Mouse (Mus musculus) E14TG2a.4 (cell line): Measurements from ENCODE around the gene 4931409K22Rik.
A peak's percentile ranks its signal among the peaks of the same experiment; 100 is the strongest.

Experiments used
- H3K27me3 ChIP-seq: 2 replicates; pipeline ENCODE4 v1.6.1; 2014; ENCODE audit warnings: low read length, control low read depth; ENCODE audit not compliant: insufficient read depth
- H3K36me3 ChIP-seq: 2 replicates; pipeline ENCODE4 v1.6.1; 2014; ENCODE audit warnings: low read length, control low read depth; ENCODE audit not compliant: insufficient read depth
- H3K4me1 ChIP-seq: replicated peaks from 2 replicates; pipeline ENCODE4 v1.6.1; 2014; ENCODE audit warnings: low read depth, low read length, control low read depth
- H3K4me3 ChIP-seq: replicated peaks from 2 replicates; pipeline ENCODE4 v1.5.1; 2014; ENCODE audit warnings: mild to moderate bottlenecking, low read length
- H3K9me3 ChIP-seq: 2 replicates; pipeline ENCODE4 v1.6.1; 2014; ENCODE audit warnings: low read length, control low read depth
- CTCF ChIP-seq: conservative IDR thresholded peaks from 2 replicates; pipeline ENCODE4 v1.5.1; 2014; ENCODE audit warnings: low read length
- NANOG ChIP-seq: IDR thresholded peaks from 2 replicates; pipeline ENCODE4 v1.6.1; 2014; ENCODE audit warnings: borderline replicate concordance, low read length, mixed read lengths
- POU5F1 ChIP-seq: IDR thresholded peaks from 2 replicates; pipeline ENCODE4 v1.6.1; 2014; ENCODE audit warnings: low read length, borderline replicate concordance

Gene 4931409K22Rik

DNA sequence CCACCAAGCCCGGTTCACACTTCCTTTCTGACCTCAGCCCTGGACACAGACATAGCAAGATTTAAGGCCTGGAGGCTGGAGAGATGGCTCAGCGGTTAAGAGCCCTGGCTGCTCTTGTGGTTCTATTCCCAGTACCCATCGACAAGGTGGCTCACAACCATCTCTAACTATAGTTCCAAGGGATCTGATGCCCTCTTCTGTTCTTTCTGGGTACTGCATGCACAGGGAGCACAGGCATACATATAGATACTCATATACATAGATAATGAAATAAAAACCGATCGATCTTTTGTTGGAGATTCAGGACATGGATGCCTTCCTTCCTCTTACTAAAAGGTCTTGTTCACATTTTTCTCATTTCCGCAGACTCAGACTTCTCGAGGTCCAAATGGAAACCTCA is 48.2 kb downstream of the 4931409K22Rik start:
- Histone ChIP-seq H3K36me3 (no peaks in the 10 kb centered on the region), H3K27me3 (peaks cover 22% of the 10 kb centered on the region), H3K4me3 (no peak overlapping the region), H3K9me3 (no peaks in the 10 kb centered on the region), H3K4me1 (peaks cover 42% of the 10 kb centered on the region)
- TF ChIP-seq POU5F1 (no peak), CTCF (peak; percentile 80)

GRCm38 (mm10) chr5:24505513-24505912 is 51.1 kb downstream of the 4931409K22Rik start:
- TF ChIP-seq NANOG (no peak), POU5F1 (no peak), CTCF (no peak)
- Histone ChIP-seq H3K4me3 (no peak overlapping the region), H3K27me3 (peaks cover 22% of the 10 kb centered on the region), H3K9me3 (no peaks in the 10 kb centered on the region), H3K36me3 (peaks cover 20% of the 10 kb centered on the region), H3K4me1 (peaks cover 20% of the 10 kb centered on the region)

- H3K27me3 ChIP-seq = peaks cover 22% of the 10 kb centered on the region
- TF ChIP-seq NANOG (no peak), POU5F1 (no peak), CTCF (no peak)
- H3K4me3 ChIP-seq = no peak overlapping the region
- H3K9me3 ChIP-seq = no peaks in the 10 kb centered on the region
- peaks cover 40% of the 10 kb centered on the region for H3K4me1 ChIP-seq
- peaks cover 45% of the 10 kb centered on the region for H3K36me3 ChIP-seq
Observed at GRCm38 (mm10) chr5:24502786-24503185, 53.8 kb downstream of the 4931409K22Rik start.

DNA sequence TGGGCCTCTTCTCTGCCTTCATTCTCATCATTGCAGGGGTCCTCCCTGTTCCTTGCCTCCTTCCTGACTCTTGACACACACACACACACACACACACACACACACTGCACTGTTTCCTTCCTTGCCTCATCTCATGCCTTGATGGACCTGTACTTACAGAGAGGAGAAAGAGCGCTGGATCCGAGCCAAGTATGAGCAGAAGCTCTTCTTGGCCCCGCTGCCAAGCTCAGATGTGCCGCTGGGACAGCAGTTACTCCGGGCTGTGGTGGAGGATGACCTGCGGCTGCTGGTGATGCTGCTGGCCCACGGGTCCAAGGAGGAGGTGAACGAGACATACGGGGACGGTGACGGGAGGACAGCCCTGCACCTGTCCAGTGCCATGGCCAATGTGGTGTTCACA is 55.8 kb downstream of the 4931409K22Rik start:
- Histone ChIP-seq H3K4me3 (no peak overlapping the region), H3K9me3 (no peaks in the 10 kb centered on the region), H3K4me1 (peaks cover 57% of the 10 kb centered on the region), H3K27me3 (peaks cover 19% of the 10 kb centered on the region), H3K36me3 (peaks cover 55% of the 10 kb centered on the region)
- no peak for TF ChIP-seq POU5F1
- no peak for TF ChIP-seq NANOG
- no peak for TF ChIP-seq CTCF

- Histone ChIP-seq H3K9me3 (no peaks in the 10 kb centered on the region), H3K4me1 (peaks cover 56% of the 10 kb centered on the region), H3K27me3 (peaks cover 3% of the 10 kb centered on the region), H3K4me3 (no peak overlapping the region), H3K36me3 (peaks cover 71% of the 10 kb centered on the region)
- TF ChIP-seq CTCF (no peak), POU5F1 (no peak), NANOG (no peak)
Observed at GRCm38 (mm10) chr5:24499113-24499512, 57.5 kb downstream of the 4931409K22Rik start.

- Histone ChIP-seq H3K4me3 (no peak overlapping the region), H3K27me3 (no peaks in the 10 kb centered on the region), H3K4me1 (peaks cover 55% of the 10 kb centered on the region), H3K36me3 (peaks cover 86% of the 10 kb centered on the region), H3K9me3 (no peaks in the 10 kb centered on the region)
- TF ChIP-seq CTCF (no peak), NANOG (no peak), POU5F1 (no peak)
Observed at GRCm38 (mm10) chr5:24497526-24497925, 59.1 kb downstream of the 4931409K22Rik start.

- Histone ChIP-seq H3K36me3 (peaks cover 86% of the 10 kb centered on the region), H3K4me1 (peaks cover 55% of the 10 kb centered on the region), H3K27me3 (no peaks in the 10 kb centered on the region), H3K9me3 (no peaks in the 10 kb centered on the region), H3K4me3 (no peak overlapping the region)
- TF ChIP-seq NANOG (no peak), CTCF (no peak), POU5F1 (no peak)
Observed at GRCm38 (mm10) chr5:24496756-24497155, 59.9 kb downstream of the 4931409K22Rik start.

GRCm38 (mm10) chr5:24495019-24495418 is 61.6 kb downstream of the 4931409K22Rik start:
- Histone ChIP-seq H3K9me3 (no peaks in the 10 kb centered on the region), H3K4me1 (peaks cover 59% of the 10 kb centered on the region), H3K27me3 (no peaks in the 10 kb centered on the region), H3K36me3 (peaks cover 86% of the 10 kb centered on the region), H3K4me3 (0 out of 2 replicates have a peak overlapping the region, but pooled peaks have one; percentile 20)
- TF ChIP-seq POU5F1 (no peak), NANOG (no peak), CTCF (no peak)
